Mouse (Mus musculus): Measurements from ENCODE around the gene Gpr142. TPM values are rescaled to one million over a fixed set of nuclear protein-coding genes. Genes with fewer than 3 reads are reported as not detected.

Gene Gpr142
- total RNA-seq, 2 experiments from 2014 or later: not detected

Other genes with a start within 250 kb of the Gpr142 start
- 100 to 1,000 TPM; 567 to 618 TPM for gene Rpl38, start 130.4 kb upstream of the Gpr142 start, total RNA-seq (2021)
- gene Ttyh2, start 123.5 kb upstream of the Gpr142 start, total RNA-seq (2021): 1 to 10 TPM; 4.2 to 5.3 TPM
- under 1 TPM; 0.08 to 0.17 TPM for gene Dnaic2, start 71.5 kb upstream of the Gpr142 start, total RNA-seq (2021)
- under 1 TPM in 1 of 2 experiments, not detected in 1; 0.35 TPM for gene Kif19a, start 33.5 kb upstream of the Gpr142 start, total RNA-seq (2021)
- not detected for gene Btbd17, start 3.0 kb upstream of the Gpr142 start, total RNA-seq (2021)
- 10 to 100 TPM; 10.2 to 11.2 TPM for gene Gprc5c, start 52.2 kb downstream of the Gpr142 start, total RNA-seq (2021)
- 1 to 10 TPM; 1.6 to 1.8 TPM for gene Cd300a, start 91.1 kb downstream of the Gpr142 start, total RNA-seq (2021)
- 1 to 10 TPM in 1 of 2 experiments, under 1 TPM in 1; 0.75 to 1.7 TPM for gene Cd300lb, start 135.5 kb downstream of the Gpr142 start, total RNA-seq (2021)
- gene Cd300c, start 170.2 kb downstream of the Gpr142 start, total RNA-seq (2021): not detected
- gene Cd300ld, start 191.0 kb downstream of the Gpr142 start, total RNA-seq (2021): 1 to 10 TPM; 1.5 to 1.6 TPM
- gene Cd300c2, start 203.0 kb downstream of the Gpr142 start, total RNA-seq (2021): 1 to 10 TPM; 2.4 to 3.4 TPM
- gene Cd300ld2, start 217.3 kb downstream of the Gpr142 start, total RNA-seq (2021): not detected
- not detected for gene Cd300ld4, start 228.1 kb downstream of the Gpr142 start, total RNA-seq (2021)
- gene Cd300ld5, start 238.8 kb downstream of the Gpr142 start, total RNA-seq (2021): 1 to 10 TPM; 5.5 to 7.7 TPM
- 10 to 100 TPM in 1 of 2 experiments, 1 to 10 TPM in 1; 8.3 to 10.1 TPM for gene Cd300ld3, start 249.5 kb downstream of the Gpr142 start, total RNA-seq (2021)

All from heart, postnatal 36 days (tissue).